Mouse (Mus musculus) heart, postnatal 0 days (tissue): ENCODE measurements around the gene BC024978.

Experiments used
- CTCF ChIP-seq: IDR thresholded peaks from 2 replicates; pipeline ENCODE4 v1.5.1; 2016; ENCODE audit warnings: antibody characterized with exemption, control low read depth, low read depth
- EP300 ChIP-seq: IDR thresholded peaks from 2 replicates; pipeline ENCODE4 v1.6.1; 2016; ENCODE audit warnings: antibody characterized with exemption, low read depth

DNA sequence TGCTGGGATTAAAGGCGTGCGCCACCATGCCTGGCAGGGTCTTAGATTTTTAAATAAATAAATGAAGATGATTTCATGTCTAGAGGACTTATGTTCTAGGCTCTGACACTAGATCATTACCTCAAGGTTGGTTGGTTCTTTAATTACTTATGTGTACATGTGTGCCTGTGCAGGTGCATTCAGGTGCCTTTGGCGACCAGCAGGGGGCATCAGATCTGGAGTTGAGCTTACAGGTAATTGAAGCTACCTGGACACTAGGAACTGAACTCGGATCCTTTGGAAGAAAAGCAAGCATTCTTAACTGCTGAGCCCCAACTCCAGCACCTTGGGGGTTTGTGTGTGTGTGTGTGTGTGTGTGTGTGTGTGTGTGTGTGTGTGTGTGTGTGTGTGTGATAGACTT is 35.2 kb downstream of the BC024978 start:
- TF ChIP-seq CTCF (no peak), EP300 (no peak)
